ENCODE assay signal across 10 mouse cellular contexts in genomic region chr19:8952241-8952640, GRCm38 (mm10). TPM values are rescaled to one million over a fixed set of nuclear protein-coding genes. Genes with fewer than 3 reads are reported as not detected.
DNase-seq lines count a peak whose midpoint lies in the region; ATAC-seq lines count a peak whose summit lies in the region.
"Had no signal": no experiment of that assay in that cellular context is flagged by ENCODE, and none has a peak within 500 bp of the region (broad histone marks: within the 10 kb centered on the region; RNA-seq: fewer than 3 reads in every experiment).

No protein-coding gene starts in this region.

- DNase-seq in layer of hippocampus, postnatal 14 days (ENCODE audit: low spot score in 2 of 2), result peak; percentile 25 to 60
- no peak for DNase-seq in layer of hippocampus, adult 18-20 months (ENCODE audit: low spot score in 2 of 2)
- no peak for DNase-seq in forebrain, embryonic 10.5 days (ENCODE audit: extremely low spot score, low spot score)
- DNase-seq in midbrain, embryonic 14.5 days, result peak; percentile 5
- no peak for DNase-seq in spleen, postnatal 4 days (ENCODE audit: low spot score in 2 of 2)
- no peak for DNase-seq in yolk sac, embryonic 10.5 days (ENCODE audit: low spot score)
- DNase-seq in left cerebral cortex, adult 11 months (ENCODE audit: low spot score), result no peak
- DNase-seq: cerebellum, postnatal 36 days; gastrocnemius, postnatal 10 days had no signal

- no peaks in the 10 kb centered on the region for H3K27me3 ChIP-seq in forebrain, embryonic 10.5 days (ENCODE audit: poor library complexity, severe bottlenecking)
- H3K27me3 ChIP-seq in hindbrain, embryonic 16.5 days (replicated peaks; ENCODE audit: control insufficient read depth, insufficient read depth, low read length), result no peaks in the 10 kb centered on the region
- no peaks in the 10 kb centered on the region for H3K27me3 ChIP-seq in midbrain, embryonic 14.5 days (ENCODE audit: control insufficient read depth, insufficient read depth, low read length)

- H3K4me3 ChIP-seq in forebrain, embryonic 10.5 days, result peak overlapping the region; percentile 84; the same call in 1 of the 2 replicates
- no peak overlapping the region for H3K4me3 ChIP-seq in hindbrain, embryonic 16.5 days (ENCODE audit: low read length)
- no peak overlapping the region for H3K4me3 ChIP-seq in midbrain, embryonic 14.5 days (replicated peaks; ENCODE audit: low read depth, low read length)

- no peaks in the 10 kb centered on the region for H3K9me3 ChIP-seq in forebrain, embryonic 10.5 days
- H3K9me3 ChIP-seq in hindbrain, embryonic 16.5 days (ENCODE audit: control insufficient read depth, low read length), result no peaks in the 10 kb centered on the region
- no peaks in the 10 kb centered on the region for H3K9me3 ChIP-seq in midbrain, embryonic 14.5 days (ENCODE audit: control insufficient read depth, low read length)

- H3K9ac ChIP-seq in hindbrain, embryonic 16.5 days (ENCODE audit: low read depth, low read length), result no peak overlapping the region
- no peak overlapping the region for H3K9ac ChIP-seq in midbrain, embryonic 14.5 days (replicated peaks; ENCODE audit: low read length)

- H3K4me1 ChIP-seq in forebrain, embryonic 10.5 days, result peaks cover 32% of the 10 kb centered on the region
- peaks cover 22% of the 10 kb centered on the region for H3K4me1 ChIP-seq in hindbrain, embryonic 16.5 days (ENCODE audit: control insufficient read depth, insufficient read depth, low read depth, low read length)
- H3K4me1 ChIP-seq in midbrain, embryonic 14.5 days (ENCODE audit: control insufficient read depth, insufficient read depth, low read length), result peaks cover 11% of the 10 kb centered on the region

- WGBS in forebrain, embryonic 10.5 days, result 93% methylated on average over 9 of the region's 9 CpGs
- 73% methylated on average over 9 of the region's 9 CpGs for WGBS in hindbrain, embryonic 16.5 days
- WGBS in midbrain, embryonic 14.5 days, result 79% methylated on average over 9 of the region's 9 CpGs

- no peak for ATAC-seq in hindbrain, embryonic 16.5 days
- ATAC-seq in midbrain, embryonic 14.5 days (ENCODE audit: low FRiP score, low TSS enrichment), result no peak

- H3K36me3 ChIP-seq in forebrain, embryonic 10.5 days (replicated peaks), result peaks cover 78% of the 10 kb centered on the region
- peaks cover 41% of the 10 kb centered on the region for H3K36me3 ChIP-seq in hindbrain, embryonic 16.5 days (ENCODE audit: control insufficient read depth, insufficient read depth, low read length)
- peaks cover 64% of the 10 kb centered on the region for H3K36me3 ChIP-seq in midbrain, embryonic 14.5 days (ENCODE audit: control insufficient read depth, insufficient read depth, low read length)

- no peak overlapping the region for H3K4me2 ChIP-seq in hindbrain, embryonic 16.5 days (ENCODE audit: low read length)
- H3K4me2 ChIP-seq in midbrain, embryonic 14.5 days (ENCODE audit: low read length), result no peak overlapping the region; the same call in 1 of the 2 replicates

- H3K27ac ChIP-seq in forebrain, embryonic 10.5 days, result peak overlapping the region; percentile 88; the same call in 1 of the 2 replicates
- H3K27ac ChIP-seq in hindbrain, embryonic 16.5 days (ENCODE audit: low read depth, low read length), result peak overlapping the region; percentile 86
- H3K27ac ChIP-seq in midbrain, embryonic 14.5 days (replicated peaks; ENCODE audit: low read depth, low read length), result peak overlapping the region; percentile 87

RNA-seq across cellular contexts. Expression of gene Tut1, which starts 1.4 kb away (rescaled TPM):
- total RNA-seq in layer of hippocampus, postnatal 14 days (2021), result 10 to 100 TPM; 15.0 to 17.3 TPM
- 10 to 100 TPM; 21.9 to 22.5 TPM for total RNA-seq in layer of hippocampus, adult 18-20 months (2021)
- 40.2 and 49.1 TPM in 2 replicates for polyA plus RNA-seq in forebrain, embryonic 10.5 days (2016; fragmentation: Nextera tagmentation; extraction: Ambion mirVana)
- 23.9 and 26.3 TPM in 2 replicates for polyA plus RNA-seq in hindbrain, embryonic 16.5 days (2015; fragmentation: Nextera tagmentation; extraction: Ambion mirVana)
- 20.0 and 25.0 TPM in 2 replicates for polyA plus RNA-seq in midbrain, embryonic 14.5 days (2014; fragmentation: Nextera tagmentation; extraction: Ambion mirVana)

RNA-seq across cellular contexts. Expression of gene Mta2, which starts 10.6 kb away (rescaled TPM):
- total RNA-seq in layer of hippocampus, postnatal 14 days (2021), result 10 to 100 TPM; 52.4 to 56.6 TPM
- 10 to 100 TPM; 51.6 to 53.4 TPM for total RNA-seq in layer of hippocampus, adult 18-20 months (2021)
- polyA plus RNA-seq in forebrain, embryonic 10.5 days (2016; fragmentation: Nextera tagmentation; extraction: Ambion mirVana), result 202 and 206 TPM in 2 replicates
- polyA plus RNA-seq in hindbrain, embryonic 16.5 days (2015; fragmentation: Nextera tagmentation; extraction: Ambion mirVana), result 91.3 and 103 TPM in 2 replicates
- 38.0 and 62.2 TPM in 2 replicates for polyA plus RNA-seq in midbrain, embryonic 14.5 days (2014; fragmentation: Nextera tagmentation; extraction: Ambion mirVana)

RNA-seq across cellular contexts. Expression of gene Eef1g, which starts 14.6 kb away (rescaled TPM):
- total RNA-seq in layer of hippocampus, postnatal 14 days (2021), result 100 to 1,000 TPM; 198 to 230 TPM
- 100 to 1,000 TPM; 257 to 269 TPM for total RNA-seq in layer of hippocampus, adult 18-20 months (2021)
- 559 and 563 TPM in 2 replicates for polyA plus RNA-seq in forebrain, embryonic 10.5 days (2016; fragmentation: Nextera tagmentation; extraction: Ambion mirVana)
- polyA plus RNA-seq in hindbrain, embryonic 16.5 days (2015; fragmentation: Nextera tagmentation; extraction: Ambion mirVana), result 284 and 301 TPM in 2 replicates
- 308 and 311 TPM in 2 replicates for polyA plus RNA-seq in midbrain, embryonic 14.5 days (2014; fragmentation: Nextera tagmentation; extraction: Ambion mirVana)

RNA-seq across cellular contexts. Expression of gene Eml3, which starts 22.9 kb away (rescaled TPM):
- total RNA-seq in layer of hippocampus, postnatal 14 days (2021), result 10 to 100 TPM; 11.3 to 11.7 TPM
- total RNA-seq in layer of hippocampus, adult 18-20 months (2021), result 10 to 100 TPM in 1 of 2 experiments, 1 to 10 TPM in 1; 9.8 to 10.4 TPM
- 24.0 and 25.7 TPM in 2 replicates for polyA plus RNA-seq in forebrain, embryonic 10.5 days (2016; fragmentation: Nextera tagmentation; extraction: Ambion mirVana)
- polyA plus RNA-seq in hindbrain, embryonic 16.5 days (2015; fragmentation: Nextera tagmentation; extraction: Ambion mirVana), result 10.3 and 11.3 TPM in 2 replicates
- polyA plus RNA-seq in midbrain, embryonic 14.5 days (2014; fragmentation: Nextera tagmentation; extraction: Ambion mirVana), result 4.3 and 5.5 TPM in 2 replicates

RNA-seq across cellular contexts. Expression of gene Rom1, which starts 23.1 kb away (rescaled TPM):
- total RNA-seq in layer of hippocampus, postnatal 14 days (2021), result 1 to 10 TPM; 3.2 to 4.0 TPM
- 1 to 10 TPM; 4.7 to 6.6 TPM for total RNA-seq in layer of hippocampus, adult 18-20 months (2021)
- 3.7 and 3.9 TPM in 2 replicates for polyA plus RNA-seq in forebrain, embryonic 10.5 days (2016; fragmentation: Nextera tagmentation; extraction: Ambion mirVana)
- polyA plus RNA-seq in hindbrain, embryonic 16.5 days (2015; fragmentation: Nextera tagmentation; extraction: Ambion mirVana), result 2.9 and 3.0 TPM in 2 replicates
- polyA plus RNA-seq in midbrain, embryonic 14.5 days (2014; fragmentation: Nextera tagmentation; extraction: Ambion mirVana), result 1.4 TPM in 2 replicates

Comparison
In these comparisons a context has a peak if more than half of its experiments do, and no peak if none do; other contexts are left out.
1. DNase-seq: peak in layer of hippocampus, postnatal 14 days (2 of 2) and midbrain, embryonic 14.5 days (single experiment); none in layer of hippocampus, adult 18-20 months (0 of 2), forebrain, embryonic 10.5 days (single experiment), spleen, postnatal 4 days (0 of 2), yolk sac, embryonic 10.5 days (single experiment) and left cerebral cortex, adult 11 months (single experiment).
2. Peak in every context shown above with its lines, with median percentiles within 50 percentile points of each other: H3K27ac ChIP-seq.